Mouse (Mus musculus) stomach, embryonic 14.5 days (tissue): ENCODE measurements at regions not wholly inside any gene's neighbourhood (a gene's known extent, or its start where the extent isn't known, plus 50 kb on each side); places are given as distances from the start of the nearest gene placed in this dataset.
A peak's percentile ranks its signal among the peaks of the same experiment; 100 is the strongest.
"Not testable (repeated sequence)": the region's sequence is repeated elsewhere in the genome, so short reads cannot be mapped to it uniquely, and the experiment has no call there.

Experiments
- ATAC-seq: fragments of 200-750 bp; cut with Nextera tagmentation; 2 replicates; pipeline ENCODE4 v1.8.0; 2017; ENCODE audit warnings: low read depth, moderate TSS enrichment; ENCODE audit not compliant: insufficient number of reproducible peaks, insufficient read depth, low FRiP score
- H3K27ac ChIP-seq: fragments of 300-500 bp; sonication (generic); 2 replicates; pipeline ENCODE4 v1.5.1; 2014; ENCODE audit warnings: mild to moderate bottlenecking, low read length, moderate library complexity, mixed read lengths
- H3K27me3 ChIP-seq: fragments of 300-500 bp; sonication (generic); 2 replicates; pipeline ENCODE4 v1.6.1; 2014; ENCODE audit warnings: low read length, control low read depth, mixed read lengths; ENCODE audit not compliant: control insufficient read depth, insufficient read depth
- H3K36me3 ChIP-seq: fragments of 300-500 bp; sonication (generic); 2 replicates; pipeline ENCODE4 v1.6.1; 2014; ENCODE audit warnings: mild to moderate bottlenecking, control low read depth, low read length, moderate library complexity, mixed read lengths; ENCODE audit not compliant: control insufficient read depth, insufficient read depth
- H3K4me1 ChIP-seq: fragments of 300-500 bp; sonication (generic); 2 replicates; pipeline ENCODE4 v1.6.1; 2014; ENCODE audit warnings: low read length, control low read depth, mixed read lengths; ENCODE audit not compliant: control insufficient read depth, insufficient read depth
- H3K4me2 ChIP-seq: fragments of 300-500 bp; sonication (generic); replicated peaks from 2 replicates; pipeline ENCODE4 v1.6.1; 2014; ENCODE audit warnings: low read depth, low read length, control low read depth
- H3K4me3 ChIP-seq: fragments of 300-500 bp; sonication (generic); 2 replicates; pipeline ENCODE4 v1.5.1; 2014; ENCODE audit warnings: low read depth, low read length, control low read depth
- H3K9ac ChIP-seq: fragments of 300-500 bp; sonication (generic); replicated peaks from 2 replicates; pipeline ENCODE4 v1.6.1; 2014; ENCODE audit warnings: low read depth, mild to moderate bottlenecking, control low read depth, low read length, moderate library complexity, mixed read lengths
- H3K9me3 ChIP-seq: fragments of 300-500 bp; sonication (generic); 2 replicates; pipeline ENCODE4 v1.6.1; 2016; ENCODE audit warnings: low read depth, low read length, control low read depth; ENCODE audit not compliant: control insufficient read depth
- WGBS: fragments of 180-500 bp; shearing (Covaris S2); extraction: QIAGEN DNeasy Blood & Tissue Kit; methylation state at CpG from one replicate; pipeline ENCODE4 v1.1.7; 2014; 5-methylcytosine and 5-hydroxymethylcytosine counted together

DNA sequence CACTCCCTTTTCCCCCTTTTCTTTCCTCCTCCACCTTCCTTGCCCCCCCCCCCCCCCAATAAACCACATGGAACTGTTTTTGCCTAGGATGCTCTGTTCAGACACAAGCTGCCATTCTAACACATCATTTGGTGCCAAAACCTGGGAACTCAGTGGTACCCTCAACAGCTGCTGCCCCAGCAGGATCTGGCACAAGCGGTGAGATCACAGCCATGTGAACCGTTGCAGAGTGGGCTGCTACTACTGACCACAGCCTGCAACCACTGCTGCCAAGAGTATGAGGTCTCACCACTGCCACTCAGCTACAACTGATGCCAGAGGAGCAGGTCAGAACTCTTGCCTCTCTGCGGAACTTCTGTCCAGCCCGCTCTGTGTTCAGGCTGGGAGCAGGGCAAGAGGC, 206.2 kb downstream of the Pcsk1 start:
- Histone ChIP-seq H3K4me1 (no peaks in the 10 kb centered on the region), H3K4me2 (no peak overlapping the region), H3K36me3 (no peaks in the 10 kb centered on the region), H3K9ac (no peak overlapping the region), H3K9me3 (0 out of 2 replicates have a peak, but pooled peaks cover 4% of the 10 kb centered on the region), H3K27ac (no peak overlapping the region), H3K4me3 (no peak overlapping the region), H3K27me3 (no peaks in the 10 kb centered on the region)
- no peak for ATAC-seq
- WGBS: 89% methylated on average over 4 of the region's 4 CpGs

DNA sequence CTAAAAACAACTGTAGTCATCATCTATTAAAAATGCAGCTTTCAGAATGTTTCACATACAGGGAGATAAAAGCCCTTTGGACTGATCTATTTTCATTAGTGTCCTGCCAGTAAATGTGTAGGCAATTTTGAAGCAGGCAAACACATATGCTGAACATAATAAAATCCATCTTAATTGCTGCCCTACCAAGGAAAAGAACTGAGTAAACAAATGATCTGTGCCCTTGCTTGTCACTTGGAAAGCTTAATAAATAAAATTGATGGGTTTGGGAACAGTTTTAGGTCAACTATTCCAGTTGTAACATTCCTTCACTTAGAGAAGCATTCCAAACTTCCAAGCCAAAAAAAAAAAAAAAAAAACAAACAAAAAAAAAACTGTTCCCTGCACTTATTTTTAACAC, 230.2 kb downstream of the Pcsk1 start:
- H3K27ac ChIP-seq: no peak overlapping the region
- H3K9ac ChIP-seq: no peak overlapping the region
- no peak for ATAC-seq
- no peak overlapping the region for H3K4me2 ChIP-seq
- H3K27me3 ChIP-seq: no peaks in the 10 kb centered on the region
- no peak overlapping the region for H3K4me3 ChIP-seq
- no peaks in the 10 kb centered on the region for H3K36me3 ChIP-seq
- no peaks in the 10 kb centered on the region for H3K4me1 ChIP-seq
- H3K9me3 ChIP-seq: no peaks in the 10 kb centered on the region

- Histone ChIP-seq H3K4me2 (no peak overlapping the region), H3K9ac (no peak overlapping the region), H3K36me3 (no peaks in the 10 kb centered on the region), H3K27me3 (no peaks in the 10 kb centered on the region), H3K9me3 (no peaks in the 10 kb centered on the region), H3K27ac (no peak overlapping the region), H3K4me1 (no peaks in the 10 kb centered on the region), H3K4me3 (no peak overlapping the region)
- WGBS: 20% methylated on average over 1 of the region's 1 CpGs
- no peak for ATAC-seq
Measured at GRCm38 (mm10) chr13:75320239-75320638, 230.6 kb downstream of the Pcsk1 start.

DNA sequence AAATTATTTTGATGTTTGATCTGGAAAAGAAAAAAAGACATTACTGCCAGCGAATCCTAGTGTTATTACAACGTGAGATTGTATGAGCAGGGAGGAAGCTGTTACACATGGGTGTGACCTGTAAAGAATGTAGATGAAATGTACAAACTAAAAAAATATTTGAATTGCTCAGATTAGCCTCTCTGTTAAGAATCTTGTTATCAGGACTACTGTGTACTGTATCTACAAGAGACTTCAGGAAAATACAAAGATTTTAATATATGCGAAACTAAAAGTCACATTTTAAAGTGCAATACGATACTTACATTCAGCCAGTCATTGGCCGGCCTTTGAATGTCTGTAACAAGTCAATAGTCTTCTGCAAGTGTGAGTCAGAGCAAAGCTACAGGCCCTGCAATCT, 247.4 kb downstream of the Pcsk1 start:
- H3K27me3 ChIP-seq: no peaks in the 10 kb centered on the region
- no peak overlapping the region for H3K4me3 ChIP-seq
- no peaks in the 10 kb centered on the region for H3K36me3 ChIP-seq
- H3K4me2 ChIP-seq: no peak overlapping the region
- H3K9me3 ChIP-seq: no peaks in the 10 kb centered on the region
- H3K27ac ChIP-seq: no peak overlapping the region
- ATAC-seq: peak; percentile 76
- H3K4me1 ChIP-seq: no peaks in the 10 kb centered on the region
- no peak overlapping the region for H3K9ac ChIP-seq
- 72% methylated on average over 5 of the region's 5 CpGs for WGBS

DNA sequence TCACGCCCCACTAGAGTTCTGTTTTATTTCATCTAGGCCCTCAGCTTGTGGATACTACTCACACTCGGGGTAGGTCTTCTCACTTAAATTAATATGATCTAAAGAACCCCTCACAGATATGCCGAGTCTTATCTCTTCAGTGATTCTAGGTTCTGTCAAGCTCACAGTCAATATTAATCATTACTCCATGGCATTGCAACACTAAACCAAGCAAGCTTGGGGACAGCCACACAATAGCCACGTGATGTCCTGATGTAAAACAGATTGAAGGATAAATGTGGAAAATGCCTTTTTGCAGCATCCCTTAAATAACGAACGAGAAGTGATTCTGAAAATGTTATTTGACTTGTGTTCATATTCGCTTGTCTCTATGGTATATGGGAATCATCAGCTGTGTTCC, 253.8 kb downstream of the Pcsk1 start:
- Histone ChIP-seq H3K9ac (no peak overlapping the region), H3K27ac (no peak overlapping the region), H3K4me1 (no peaks in the 10 kb centered on the region), H3K27me3 (no peaks in the 10 kb centered on the region), H3K4me2 (no peak overlapping the region), H3K9me3 (no peaks in the 10 kb centered on the region), H3K36me3 (no peaks in the 10 kb centered on the region), H3K4me3 (no peak overlapping the region)
- ATAC-seq: no peak
- 66% methylated on average over 7 of the region's 7 CpGs for WGBS

GRCm38 (mm10) chr13:75366723-75367426, 277.2 kb downstream of the Pcsk1 start:
- Histone ChIP-seq H3K4me3 (no peak overlapping the region), H3K9me3 (no peaks in the 10 kb centered on the region), H3K4me2 (no peak overlapping the region), H3K9ac (no peak overlapping the region), H3K27me3 (no peaks in the 10 kb centered on the region), H3K4me1 (no peaks in the 10 kb centered on the region), H3K36me3 (no peaks in the 10 kb centered on the region), H3K27ac (no peak overlapping the region)
- 78% methylated on average over 3 of the region's 3 CpGs for WGBS
- no peak for ATAC-seq

- WGBS: 61% methylated on average over 7 of the region's 7 CpGs
- Histone ChIP-seq H3K4me1 (no peaks in the 10 kb centered on the region), H3K27me3 (no peaks in the 10 kb centered on the region)
Measured at GRCm38 (mm10) chr13:75368249-75368800, 278.7 kb downstream of the Pcsk1 start.

GRCm38 (mm10) chr13:75377100-75377499, 287.5 kb downstream of the Pcsk1 start:
- ATAC-seq, H3K4me1 ChIP-seq: not testable (repeated sequence)
- WGBS: 92% methylated on average over 3 of the region's 3 CpGs

More at GRCm38 (mm10) chr13:75368249-75368800, 278.7 kb downstream of the Pcsk1 start:
- no peak overlapping the region for H3K9ac ChIP-seq
- no peak overlapping the region for H3K4me2 ChIP-seq
- no peak overlapping the region for H3K4me3 ChIP-seq
- no peak overlapping the region for H3K27ac ChIP-seq
- H3K36me3 ChIP-seq: no peaks in the 10 kb centered on the region
- H3K9me3 ChIP-seq: no peaks in the 10 kb centered on the region
- ATAC-seq: no peak

GRCm38 (mm10) chr13:75377717-75378116, 288.1 kb downstream of the Pcsk1 start:
- no peak overlapping the region for H3K4me2 ChIP-seq
- no peaks in the 10 kb centered on the region for H3K36me3 ChIP-seq
- no peak for ATAC-seq
- H3K4me1 ChIP-seq: no peaks in the 10 kb centered on the region
- no peak overlapping the region for H3K4me3 ChIP-seq
- no peak overlapping the region for H3K9ac ChIP-seq
- H3K27me3 ChIP-seq: no peaks in the 10 kb centered on the region
- WGBS: 72% methylated on average over 1 of the region's 1 CpGs
- H3K9me3 ChIP-seq: no peaks in the 10 kb centered on the region
- H3K27ac ChIP-seq: no peak overlapping the region

More at GRCm38 (mm10) chr13:75377100-75377499, 287.5 kb downstream of the Pcsk1 start:
- H3K36me3 ChIP-seq, H3K27me3 ChIP-seq, H3K4me3 ChIP-seq, H3K27ac ChIP-seq, H3K4me2 ChIP-seq, H3K9ac ChIP-seq, H3K9me3 ChIP-seq: not testable (repeated sequence)
